Mouse (Mus musculus) MEL (cell line): ENCODE results near the gene Usp45. TPM values are rescaled to one million over a fixed set of nuclear protein-coding genes. Genes with fewer than 3 reads are reported as not detected.

Experiments used
- DNase-seq: peaks from one replicate; pipeline ENCODE4 v3.0.0; 2011; ENCODE audit warnings: low read depth, low spot score
- H3K27ac ChIP-seq: 2 replicates; pipeline ENCODE4 v1.5.1; 2012; ENCODE audit warnings: low read depth, mild to moderate bottlenecking, control low read depth, low read length, moderate library complexity; ENCODE audit not compliant: control insufficient read depth
- H3K27me3 ChIP-seq, 2 experiments: fragments of 150-350 bp in 1 of 2; sonication (generic) in 1 of 2; 2 replicates each; pipeline ENCODE4 v1.6.1; 2012; ENCODE audit warnings: low read length in 2 of 2, mild to moderate bottlenecking in 2 of 2, improper control_type of control experiment in 1 of 2, moderate library complexity in 1 of 2; ENCODE audit not compliant: insufficient read depth in 2 of 2, control insufficient read depth in 1 of 2
- H3K36me3 ChIP-seq, 2 experiments: 2 replicates each; pipeline ENCODE4 v1.6.1; 2012 to 2014; ENCODE audit warnings: low read length in 2 of 2, improper control_type of control experiment in 1 of 2, inconsistent platforms in 1 of 2, mild to moderate bottlenecking in 1 of 2; ENCODE audit not compliant: insufficient read depth in 2 of 2, control insufficient read depth in 1 of 2
- H3K4me1 ChIP-seq, 2 experiments: fragments of 150-350 bp in 1 of 2; sonication (generic) in 1 of 2; 2 replicates each; pipeline ENCODE4 v1.6.1; 2012; ENCODE audit warnings: low read length in 2 of 2, improper control_type of control experiment in 1 of 2, mild to moderate bottlenecking in 1 of 2; ENCODE audit not compliant: insufficient read depth in 2 of 2, control insufficient read depth in 1 of 2
- H3K4me3 ChIP-seq, 2 experiments: fragments of 150-350 bp in 1 of 2; sonication (generic) in 1 of 2; 2 replicates each; pipeline ENCODE4 v1.5.1; 2012; ENCODE audit warnings: low read depth in 2 of 2, low read length in 2 of 2, mild to moderate bottlenecking in 2 of 2, moderate library complexity in 2 of 2, control low read depth in 1 of 2, improper control_type of control experiment in 1 of 2; ENCODE audit not compliant: control insufficient read depth in 1 of 2, insufficient read depth in 1 of 2
- H3K79me2 ChIP-seq: 2 replicates; pipeline ENCODE4 v1.6.1; 2012; ENCODE audit warnings: mild to moderate bottlenecking, low read length, moderate library complexity; ENCODE audit not compliant: control insufficient read depth, poor library complexity, insufficient read depth
- H3K9ac ChIP-seq: 2 replicates; pipeline ENCODE4 v1.6.1; 2012; ENCODE audit warnings: low read depth, mild to moderate bottlenecking, control low read depth, low read length, moderate library complexity; ENCODE audit not compliant: control insufficient read depth, poor library complexity, severe bottlenecking
- H3K9me3 ChIP-seq: fragments of 150-350 bp; sonication (generic); replicated peaks from 2 replicates; pipeline ENCODE4 v1.6.1; 2012; ENCODE audit warnings: mild to moderate bottlenecking, low read length, improper control_type of control experiment, moderate library complexity; ENCODE audit not compliant: insufficient read depth
- BHLHE40 ChIP-seq: IDR thresholded peaks from 2 replicates; pipeline ENCODE4 v1.6.1; 2012; ENCODE audit warnings: low read depth, mild to moderate bottlenecking, inconsistent platforms, low read length, improper control_type of control experiment, borderline replicate concordance
- CHD1 ChIP-seq: IDR thresholded peaks from 2 replicates; pipeline ENCODE4 v1.6.1; 2012; ENCODE audit warnings: low read depth, mild to moderate bottlenecking, inconsistent platforms, low read length, improper control_type of control experiment
- CHD2 ChIP-seq: IDR thresholded peaks from 2 replicates; pipeline ENCODE4 v1.6.1; 2011; ENCODE audit warnings: low read length, improper control_type of control experiment
- CTCF ChIP-seq, 3 experiments: IDR thresholded peaks in 2 of 3; conservative IDR thresholded peaks in 1 of 3; 2 replicates each; pipeline ENCODE4 v1.5.1; 2011 to 2012; ENCODE audit warnings: low read length in 3 of 3, low read depth in 2 of 3, mild to moderate bottlenecking in 2 of 3, improper control_type of control experiment in 1 of 3, inconsistent platforms in 1 of 3, mixed read lengths in 1 of 3, moderate library complexity in 1 of 3; ENCODE audit not compliant: control insufficient read depth in 1 of 3, insufficient read depth in 1 of 3, poor library complexity in 1 of 3, severe bottlenecking in 1 of 3
- EP300 ChIP-seq, 2 experiments: IDR thresholded peaks; 2 replicates each; pipeline ENCODE4 v1.6.1; 2011; ENCODE audit warnings: improper control_type of control experiment in 2 of 2, low read length in 2 of 2, low read depth in 1 of 2, mild to moderate bottlenecking in 1 of 2
- GATA1 ChIP-seq: IDR thresholded peaks from 2 replicates; pipeline ENCODE4 v1.6.1; 2011; ENCODE audit warnings: low read depth, low read length, improper control_type of control experiment
- HCFC1 ChIP-seq: IDR thresholded peaks from 2 replicates; pipeline ENCODE4 v1.6.1; 2012; ENCODE audit warnings: low read depth, mild to moderate bottlenecking, inconsistent platforms, low read length, improper control_type of control experiment, moderate library complexity
- MAFK ChIP-seq: IDR thresholded peaks from 2 replicates; pipeline ENCODE4 v1.6.1; 2011; ENCODE audit warnings: low read depth, mild to moderate bottlenecking, low read length, improper control_type of control experiment, borderline replicate concordance
- MAZ ChIP-seq: IDR thresholded peaks from 2 replicates; pipeline ENCODE4 v1.6.1; 2012; ENCODE audit warnings: low read depth, mild to moderate bottlenecking, inconsistent platforms, low read length, improper control_type of control experiment
- MXI1 ChIP-seq: IDR thresholded peaks from 2 replicates; pipeline ENCODE4 v1.6.1; 2011; ENCODE audit warnings: mild to moderate bottlenecking, low read depth, low read length, improper control_type of control experiment
- POLR2AphosphoS2 ChIP-seq: IDR thresholded peaks from 2 replicates; pipeline ENCODE4 v1.6.1; 2011; ENCODE audit warnings: low read length, improper control_type of control experiment
- RAD21 ChIP-seq: IDR thresholded peaks from 2 replicates; pipeline ENCODE4 v1.6.1; 2011; ENCODE audit warnings: mild to moderate bottlenecking, low read depth, low read length, improper control_type of control experiment
- RCOR1 ChIP-seq: IDR thresholded peaks from 2 replicates; pipeline ENCODE4 v1.6.1; 2012; ENCODE audit warnings: low read depth, mild to moderate bottlenecking, inconsistent platforms, low read length, improper control_type of control experiment
- SIN3A ChIP-seq: IDR thresholded peaks from 2 replicates; pipeline ENCODE4 v1.6.1; 2012; ENCODE audit warnings: low read length, improper control_type of control experiment, inconsistent platforms
- TAL1 ChIP-seq: IDR thresholded peaks from 2 replicates; pipeline ENCODE4 v1.6.1; 2012; ENCODE audit warnings: mild to moderate bottlenecking, inconsistent platforms, low read length, moderate library complexity, mixed read lengths
- USF1 ChIP-seq: IDR thresholded peaks from 2 replicates; pipeline ENCODE4 v1.6.1; 2014; ENCODE audit warnings: low read depth, mild to moderate bottlenecking, inconsistent platforms, low read length, improper control_type of control experiment, moderate library complexity
- ZC3H11A ChIP-seq: IDR thresholded peaks from 2 replicates; pipeline ENCODE4 v1.6.1; 2012; ENCODE audit warnings: low read depth, mild to moderate bottlenecking, inconsistent platforms, low read length, improper control_type of control experiment
- ZKSCAN1 ChIP-seq: IDR thresholded peaks from 2 replicates; pipeline ENCODE4 v1.6.1; 2012; ENCODE audit warnings: low read depth, mild to moderate bottlenecking, inconsistent platforms, low read length, improper control_type of control experiment, moderate library complexity
- polyA plus RNA-seq, 2 experiments: library from polyadenylated mRNA; stranded (reverse) in 1 of 2; unstranded in 1 of 2; fragments of >175 nt in 1 of 2; fragments of >200 nt in 1 of 2; gene quantifications; 2 replicates each; pipeline versions ENCODE4 v1.2.1 to v1.2.4; 2012; ENCODE audit warnings: low replicate concordance in 2 of 2, low read depth in 1 of 2; ENCODE audit not compliant: insufficient read length in 2 of 2, insufficient read depth in 1 of 2, missing spikeins in 1 of 2
- total RNA-seq: library from RNA; depleted of rRNA; stranded (reverse); fragments of 300-350 nt; gene quantifications from 2 replicates; pipeline ENCODE4 v1.2.3, GENCODE M21; 2012

Usp45 gene
- total and polyA plus RNA-seq, 3 experiments = 6.4 to 8.2 TPM; not detected in 1

DNA sequence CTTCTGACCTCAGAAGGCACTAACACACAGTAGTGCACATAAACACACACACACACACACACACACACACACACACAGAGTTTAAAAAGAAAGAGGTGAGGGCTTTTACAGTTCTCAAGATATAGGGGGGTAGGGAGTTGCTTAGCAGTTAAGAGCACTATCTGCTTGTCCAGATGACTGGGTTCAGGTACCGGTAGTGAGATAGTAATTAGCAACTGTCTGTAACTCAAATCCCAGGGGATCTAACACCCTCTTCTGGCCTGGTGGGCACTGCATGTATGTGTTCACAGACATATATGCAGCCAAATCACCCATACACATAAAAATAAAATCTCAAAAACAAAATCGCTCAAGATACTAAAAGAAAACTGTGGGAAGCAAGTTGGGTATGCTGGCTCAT lies 34.7 kb downstream of the Usp45 start:
- Histone ChIP-seq H3K27me3 (no peaks in the 10 kb centered on the region), H3K9ac (no peak overlapping the region), H3K36me3 (peaks cover 6 to 19% of the 10 kb centered on the region in 2 experiments), H3K27ac (no peak overlapping the region), H3K79me2 (no peaks in the 10 kb centered on the region), H3K4me3 (no peak overlapping the region), H3K9me3 (no peaks in the 10 kb centered on the region), H3K4me1 (no peaks in the 10 kb centered on the region)
- peak; percentile 13 for DNase-seq
- TF ChIP-seq MXI1 (no peak), EP300 (IDR thresholded peaks at IDR 0.05; ENCODE audit: low read depth in 1 of 2, low read length in 2 of 2) (peak in 1 of 2 experiments; percentile 20; a peak in 1 of 4 replicates)

DNA sequence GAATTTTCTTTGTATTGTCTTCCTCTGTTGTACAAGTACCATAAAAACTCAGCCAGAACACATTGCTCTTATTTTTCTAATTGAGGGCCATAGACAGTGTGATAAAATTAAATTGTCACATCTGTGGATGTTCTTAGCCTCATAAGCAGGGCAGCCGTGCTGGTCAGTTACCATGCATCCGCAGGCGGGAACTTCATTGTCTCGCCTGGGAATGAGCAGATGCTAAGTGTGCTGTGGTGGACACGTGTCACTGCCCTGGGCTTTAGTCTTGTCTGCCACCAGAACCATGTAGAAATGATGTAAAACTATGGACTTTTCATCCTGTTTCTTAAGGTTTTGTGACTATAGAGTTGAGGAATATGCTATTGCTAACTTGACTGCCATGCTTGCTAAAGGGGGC lies 40.2 kb downstream of the Usp45 start:
- Histone ChIP-seq H3K79me2 (no peaks in the 10 kb centered on the region), H3K27ac (no peak overlapping the region), H3K36me3 (peaks cover 0 to 6% of the 10 kb centered on the region in 2 experiments; a peak in 2 of 4 replicates), H3K4me1 (no peaks in the 10 kb centered on the region), H3K4me3 (no peak overlapping the region), H3K9ac (no peak overlapping the region), H3K9me3 (no peaks in the 10 kb centered on the region), H3K27me3 (no peaks in the 10 kb centered on the region)
- DNase-seq = no peak
- TF ChIP-seq TAL1 = no peak
- no peak for TF ChIP-seq BHLHE40
- no peak for TF ChIP-seq HCFC1
- no peak for TF ChIP-seq RCOR1
- TF ChIP-seq CHD1 = no peak
- TF ChIP-seq MAZ = no peak
- no peak for TF ChIP-seq CHD2
- no peak for TF ChIP-seq POLR2AphosphoS2
- no peak for TF ChIP-seq GATA1
- TF ChIP-seq EP300 (IDR thresholded peaks at IDR 0.05; ENCODE audit: low read depth in 1 of 2, low read length in 2 of 2) = no peak
- no peak for TF ChIP-seq RAD21
- no peak for TF ChIP-seq CTCF (IDR thresholded peaks at IDR 0.05 in 2 of 3, conservative IDR thresholded peaks at IDR 0.05 in 1 of 3; ENCODE audit: control insufficient read depth in 1 of 3, insufficient read depth in 1 of 3, low read depth in 2 of 3, low read length in 3 of 3, poor library complexity in 1 of 3, severe bottlenecking in 1 of 3)
- TF ChIP-seq USF1 = no peak
- no peak for TF ChIP-seq SIN3A

DNA sequence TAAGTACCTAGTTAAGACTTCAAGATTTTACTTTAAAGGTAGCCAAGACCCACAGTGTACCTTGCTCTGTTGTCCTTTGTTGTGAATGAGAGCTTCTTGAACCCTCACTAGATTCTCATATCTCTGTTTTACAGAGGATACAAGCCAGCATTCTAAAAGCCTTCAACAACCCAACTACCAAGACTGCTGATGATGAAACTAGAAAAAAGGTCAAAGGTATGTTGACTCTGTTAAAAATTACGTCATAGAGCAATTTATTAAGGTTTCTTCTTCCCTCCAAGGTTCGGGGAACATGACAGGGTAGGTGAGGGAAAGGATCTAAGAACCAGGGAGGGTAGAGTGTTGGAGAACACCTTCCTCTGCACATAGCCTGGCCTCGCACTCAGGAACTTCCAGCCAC lies 43.7 kb downstream of the Usp45 start:
- Histone ChIP-seq H3K79me2 (no peaks in the 10 kb centered on the region), H3K9me3 (no peaks in the 10 kb centered on the region), H3K36me3 (peaks cover 0 to 3% of the 10 kb centered on the region in 2 experiments; a peak in 1 of 4 replicates), H3K4me3 (no peak overlapping the region), H3K9ac (no peak overlapping the region), H3K27me3 (no peaks in the 10 kb centered on the region), H3K27ac (no peak overlapping the region), H3K4me1 (no peaks in the 10 kb centered on the region)
- DNase-seq = no peak
- TF ChIP-seq ZC3H11A (no peak), CHD2 (no peak), ZKSCAN1 (no peak), MAFK (no peak), TAL1 (no peak)
